Mouse (Mus musculus) midbrain, embryonic 11.5 days (tissue): ENCODE measurements around the gene Ttc29. TPM values are rescaled to one million over a fixed set of nuclear protein-coding genes. Genes with fewer than 3 reads are reported as not detected.

Experiments
- ATAC-seq: fragments of 200-750 bp; cut with Nextera tagmentation; 2 replicates; pipeline ENCODE4 v1.8.0; 2017; ENCODE audit warnings: moderate TSS enrichment, moderate library complexity; ENCODE audit not compliant: low FRiP score
- DNase-seq: peaks from one replicate; pipeline ENCODE4 v3.0.0; 2015; ENCODE audit warnings: low spot score; ENCODE audit errors: missing footprints
- H3K27ac ChIP-seq: fragments of 300-500 bp; sonication (generic); 2 replicates; pipeline ENCODE4 v1.5.1; 2014; ENCODE audit warnings: low read depth, low read length
- H3K27me3 ChIP-seq: fragments of 300-500 bp; sonication (generic); 2 replicates; pipeline ENCODE4 v1.6.1; 2014; ENCODE audit warnings: mild to moderate bottlenecking, low read length, moderate library complexity, mixed read lengths; ENCODE audit not compliant: control insufficient read depth, insufficient read depth
- H3K36me3 ChIP-seq: fragments of 300-500 bp; sonication (generic); 2 replicates; pipeline ENCODE4 v1.6.1; 2014; ENCODE audit warnings: mild to moderate bottlenecking, low read length, moderate library complexity, mixed read lengths; ENCODE audit not compliant: control insufficient read depth, insufficient read depth
- H3K4me1 ChIP-seq: fragments of 300-500 bp; sonication (generic); 2 replicates; pipeline ENCODE4 v1.6.1; 2014; ENCODE audit warnings: low read length; ENCODE audit not compliant: control insufficient read depth, insufficient read depth
- H3K4me2 ChIP-seq: fragments of 300-500 bp; sonication (generic); 2 replicates; pipeline ENCODE4 v1.6.1; 2014; ENCODE audit warnings: mild to moderate bottlenecking, moderate library complexity
- H3K4me3 ChIP-seq: fragments of 300-500 bp; sonication (generic); 2 replicates; pipeline ENCODE4 v1.5.1; 2014; ENCODE audit warnings: low read depth, low read length
- H3K9ac ChIP-seq: fragments of 300-500 bp; sonication (generic); 2 replicates; pipeline ENCODE4 v1.6.1; 2014; ENCODE audit warnings: low read length
- H3K9me3 ChIP-seq: fragments of 300-500 bp; sonication (generic); 2 replicates; pipeline ENCODE4 v1.6.1; 2016; ENCODE audit warnings: low read length; ENCODE audit not compliant: control insufficient read depth
- WGBS: fragments of 180-500 bp; shearing (Covaris S2); extraction: QIAGEN DNeasy Blood & Tissue Kit; methylation state at CpG from one replicate; pipeline ENCODE4 v1.1.7; 2014; 5-methylcytosine and 5-hydroxymethylcytosine counted together
- polyA plus RNA-seq: library from polyadenylated mRNA; unstranded; fragments of >200 nt; fragmentation: Nextera tagmentation; extraction: Ambion mirVana; gene quantifications from 2 replicates; pipeline ENCODE4 v1.2.1, GENCODE M21; 2014

Ttc29 gene
- polyA plus RNA-seq, 1 experiment from 2014 or later: 0.41 TPM

DNA sequence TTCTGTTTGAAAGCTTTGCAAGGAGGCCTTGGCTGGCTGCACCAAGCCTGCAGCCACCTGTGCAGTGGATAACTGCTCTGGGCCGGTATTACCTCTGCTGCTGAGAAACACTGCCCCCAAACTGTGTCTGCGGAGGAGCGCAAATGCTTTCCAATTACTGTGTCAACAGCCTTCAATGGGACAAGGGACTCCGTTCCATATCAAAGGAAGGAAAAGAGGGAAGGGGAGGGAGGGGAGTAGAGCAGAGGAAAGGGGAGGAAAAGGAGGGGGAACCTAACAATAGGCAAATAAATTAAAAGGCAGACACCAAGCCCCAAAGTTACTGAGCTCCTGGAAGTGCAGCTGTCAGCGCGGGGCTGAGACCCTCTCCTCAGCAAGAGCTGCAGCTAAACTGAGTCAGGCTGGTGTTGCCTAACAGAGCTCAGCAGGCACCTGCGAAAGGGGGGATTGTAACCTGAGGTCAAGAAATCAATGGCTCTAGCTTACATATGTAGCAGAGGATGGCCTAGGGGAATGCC is 54.9 kb downstream of the Ttc29 start:
- Histone ChIP-seq H3K4me3 (no peak overlapping the region), H3K27me3 (no peaks in the 10 kb centered on the region)
- 5% methylated on average over 7 of the region's 7 CpGs for WGBS

DNA sequence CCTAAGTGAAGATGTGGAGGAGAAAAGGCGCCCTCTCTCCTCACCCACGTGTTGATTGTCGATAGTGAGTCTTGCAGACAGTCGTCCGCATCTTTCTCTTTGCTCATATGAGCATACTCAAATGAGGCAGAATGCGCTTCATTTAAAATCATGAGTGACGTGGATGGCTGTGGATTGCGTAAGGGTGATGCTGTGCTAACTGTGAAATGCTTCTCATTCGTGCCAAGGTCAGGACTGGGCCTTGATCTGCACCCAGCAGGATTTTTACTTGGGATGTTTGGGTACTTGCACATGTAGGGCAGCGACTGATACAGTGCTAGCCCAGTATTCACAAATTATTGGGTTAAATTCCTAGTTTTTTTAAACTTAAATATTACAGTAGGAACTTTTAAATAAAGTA is 56.2 kb downstream of the Ttc29 start:
- no peak overlapping the region for H3K9ac ChIP-seq
- no peaks in the 10 kb centered on the region for H3K27me3 ChIP-seq
- H3K4me2 ChIP-seq: no peak overlapping the region
- 79% methylated on average over 10 of the region's 10 CpGs for WGBS
- ATAC-seq (no peak), DNase-seq (no peak)
- no peak overlapping the region for H3K27ac ChIP-seq
- H3K9me3 ChIP-seq: no peaks in the 10 kb centered on the region
- H3K4me3 ChIP-seq: no peak overlapping the region
- no peaks in the 10 kb centered on the region for H3K36me3 ChIP-seq
- peaks cover 3% of the 10 kb centered on the region for H3K4me1 ChIP-seq

More for the DNA sequence above, 54.9 kb downstream of the Ttc29 start:
- 0 out of 2 replicates have a peak overlapping the region, but pooled peaks have one; percentile 1 for H3K4me2 ChIP-seq
- peak; percentile 67 for ATAC-seq
- DNase-seq: peak; percentile 87
- peaks cover 3% of the 10 kb centered on the region for H3K4me1 ChIP-seq
- no peaks in the 10 kb centered on the region for H3K36me3 ChIP-seq
- no peak overlapping the region for H3K9ac ChIP-seq
- no peaks in the 10 kb centered on the region for H3K9me3 ChIP-seq
- no peak overlapping the region for H3K27ac ChIP-seq

DNA sequence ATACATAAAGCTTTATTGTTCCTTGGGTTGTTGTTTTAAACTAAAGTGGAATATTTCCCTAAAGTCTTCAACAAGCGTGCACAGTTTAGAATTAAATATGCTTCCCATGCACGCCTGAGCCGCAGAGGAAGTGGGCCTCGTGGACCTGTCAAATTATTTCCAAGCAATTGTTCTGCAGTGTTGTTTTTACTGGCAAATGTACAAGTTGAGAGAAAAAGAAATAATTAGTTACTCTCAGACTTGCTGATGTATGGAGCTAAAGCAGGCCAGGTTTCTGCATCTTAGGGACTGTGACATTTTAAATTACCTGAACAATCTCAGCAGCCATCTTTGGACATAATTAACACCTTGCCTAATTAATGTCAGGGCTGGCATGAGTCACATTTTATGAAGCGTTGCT is 58.3 kb downstream of the Ttc29 start:
- Histone ChIP-seq H3K9me3 (no peaks in the 10 kb centered on the region), H3K27ac (no peak overlapping the region), H3K4me2 (no peak overlapping the region), H3K4me3 (no peak overlapping the region), H3K27me3 (no peaks in the 10 kb centered on the region), H3K36me3 (no peaks in the 10 kb centered on the region), H3K4me1 (peaks cover 3% of the 10 kb centered on the region), H3K9ac (no peak overlapping the region)
- WGBS: 80% methylated on average over 5 of the region's 5 CpGs
- DNase-seq: no peak
- ATAC-seq: no peak

DNA sequence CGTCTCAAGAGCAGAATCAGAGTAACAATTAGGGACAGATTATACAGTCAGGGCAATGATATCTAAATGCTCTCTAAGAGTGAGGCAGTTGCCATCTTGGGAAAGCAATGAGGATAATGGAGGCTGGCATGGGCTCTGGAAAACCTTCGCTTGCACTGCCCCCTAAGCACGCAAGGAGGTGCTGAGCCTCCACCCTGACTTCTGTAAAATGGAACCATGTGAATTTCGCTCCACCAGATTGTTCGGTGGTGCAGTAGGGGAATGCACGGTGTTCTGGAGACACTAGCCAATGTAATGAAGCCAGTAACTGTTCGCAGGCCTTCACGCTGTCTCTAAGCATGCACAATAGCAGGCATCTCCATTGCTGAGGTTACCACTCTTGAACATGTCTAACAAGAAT is 63.0 kb downstream of the Ttc29 start:
- H3K4me2 ChIP-seq: no peak overlapping the region
- 83% methylated on average over 8 of the region's 8 CpGs for WGBS
- no peak overlapping the region for H3K9ac ChIP-seq
- DNase-seq (no peak), ATAC-seq (no peak)
- no peaks in the 10 kb centered on the region for H3K4me1 ChIP-seq
- no peaks in the 10 kb centered on the region for H3K36me3 ChIP-seq
- H3K27ac ChIP-seq: no peak overlapping the region
- no peaks in the 10 kb centered on the region for H3K27me3 ChIP-seq
- no peaks in the 10 kb centered on the region for H3K9me3 ChIP-seq
- no peak overlapping the region for H3K4me3 ChIP-seq

DNA sequence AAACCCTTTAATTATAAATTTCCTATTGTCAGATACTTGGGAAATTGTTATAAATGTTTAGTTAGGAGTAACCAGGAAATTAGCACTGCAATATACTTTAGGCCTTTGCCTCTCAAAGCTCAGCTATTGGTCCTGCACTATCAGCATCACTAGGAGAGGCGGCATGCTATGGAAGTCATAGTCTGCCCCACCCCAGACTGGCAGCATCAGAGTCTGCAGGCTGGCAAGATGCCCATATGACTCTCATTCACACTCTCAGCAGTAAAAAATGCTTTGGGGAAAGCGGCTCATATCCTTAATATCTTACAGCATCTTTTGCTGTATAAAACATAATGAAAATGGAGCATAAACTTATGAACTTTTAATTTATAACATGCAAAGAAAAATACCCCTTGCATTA is 64.3 kb downstream of the Ttc29 start:
- H3K9me3 ChIP-seq: no peaks in the 10 kb centered on the region

DNA sequence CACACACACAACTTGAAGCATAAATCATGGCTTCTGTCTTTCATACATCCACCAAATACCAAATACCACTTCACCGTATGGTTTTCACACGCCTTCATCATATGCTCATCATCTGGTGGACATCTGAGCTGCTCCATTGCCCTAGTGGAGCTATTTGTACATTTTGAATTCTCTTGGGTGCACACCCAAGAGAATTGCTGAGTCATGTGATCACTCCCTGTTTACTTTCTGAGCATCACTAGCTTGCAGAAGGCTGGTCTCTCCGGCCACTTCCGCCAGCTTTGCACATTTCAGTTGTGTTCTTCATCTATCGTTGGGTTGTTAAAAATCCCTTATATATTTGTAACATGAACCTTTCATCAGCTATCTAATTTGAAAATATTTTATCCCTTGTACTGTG is 65.5 kb downstream of the Ttc29 start:
- no peak overlapping the region for H3K4me2 ChIP-seq
- no peak overlapping the region for H3K9ac ChIP-seq
- H3K36me3 ChIP-seq: no peaks in the 10 kb centered on the region
- ATAC-seq (no peak), DNase-seq (no peak)
- H3K4me3 ChIP-seq: no peak overlapping the region
- no peaks in the 10 kb centered on the region for H3K27me3 ChIP-seq
- no peaks in the 10 kb centered on the region for H3K9me3 ChIP-seq
- 96% methylated on average over 5 of the region's 5 CpGs for WGBS
- no peak overlapping the region for H3K27ac ChIP-seq
- no peaks in the 10 kb centered on the region for H3K4me1 ChIP-seq

More for the DNA sequence above, 64.3 kb downstream of the Ttc29 start:
- H3K4me1 ChIP-seq: no peaks in the 10 kb centered on the region
- DNase-seq (no peak), ATAC-seq (no peak)
- H3K4me2 ChIP-seq: no peak overlapping the region
- no peaks in the 10 kb centered on the region for H3K36me3 ChIP-seq
- no peak overlapping the region for H3K9ac ChIP-seq
- WGBS: 89% methylated on average over 2 of the region's 2 CpGs
- H3K27me3 ChIP-seq: no peaks in the 10 kb centered on the region
- H3K4me3 ChIP-seq: no peak overlapping the region
- H3K27ac ChIP-seq: no peak overlapping the region

DNA sequence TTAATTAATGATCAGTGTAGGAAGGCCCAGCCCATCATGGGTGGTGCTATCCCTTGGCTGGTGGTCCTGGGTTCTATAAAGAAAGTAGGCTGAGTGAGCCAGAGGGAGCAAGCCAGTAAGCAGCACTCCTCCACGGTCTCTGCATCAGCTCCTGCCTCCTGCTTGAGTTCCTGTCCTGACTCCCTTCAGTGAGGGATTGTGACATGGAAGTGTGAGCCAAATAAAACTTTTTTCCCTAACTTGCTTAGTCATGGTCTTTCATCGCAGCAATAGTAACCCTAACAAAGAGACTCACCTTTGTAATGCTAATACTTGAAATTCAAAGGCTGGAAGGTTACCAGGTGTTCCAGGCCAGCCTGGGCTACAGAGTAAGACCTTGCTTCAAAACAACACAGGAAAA is 71.7 kb downstream of the Ttc29 start:
- no peak for ATAC-seq
- Histone ChIP-seq H3K27me3 (no peaks in the 10 kb centered on the region), H3K9ac (no peak overlapping the region), H3K4me1 (no peaks in the 10 kb centered on the region), H3K27ac (no peak overlapping the region), H3K9me3 (no peaks in the 10 kb centered on the region), H3K4me2 (no peak overlapping the region), H3K4me3 (no peak overlapping the region), H3K36me3 (no peaks in the 10 kb centered on the region)
- 64% methylated on average over 2 of the region's 2 CpGs for WGBS
- no peak for DNase-seq

DNA sequence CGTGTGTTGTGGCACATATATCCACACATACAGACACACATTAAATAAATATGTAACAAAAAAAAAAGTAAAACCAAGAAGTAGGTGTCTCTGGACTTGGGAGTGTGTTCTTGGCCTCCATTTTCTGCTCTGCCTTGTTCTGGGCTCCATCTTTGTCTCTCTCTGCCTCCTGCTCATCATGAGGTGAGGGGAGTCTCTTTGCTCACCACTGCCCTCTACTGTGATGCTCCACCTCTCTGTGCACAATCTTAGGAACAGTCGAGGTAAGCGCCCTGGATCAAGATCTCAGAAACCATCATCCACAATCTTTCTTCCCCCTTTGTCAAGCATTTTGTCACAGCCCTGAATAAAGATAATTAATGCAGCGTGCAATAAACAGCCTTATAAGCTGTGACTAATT is 72.3 kb downstream of the Ttc29 start:
- 74% methylated on average over 4 of the region's 4 CpGs for WGBS
- no peaks in the 10 kb centered on the region for H3K36me3 ChIP-seq
- no peaks in the 10 kb centered on the region for H3K27me3 ChIP-seq
- H3K4me1 ChIP-seq: no peaks in the 10 kb centered on the region
- H3K4me3 ChIP-seq: no peak overlapping the region
- H3K9me3 ChIP-seq: no peaks in the 10 kb centered on the region
- ATAC-seq (no peak), DNase-seq (no peak)
- no peak overlapping the region for H3K4me2 ChIP-seq
- no peak overlapping the region for H3K9ac ChIP-seq
- no peak overlapping the region for H3K27ac ChIP-seq

DNA sequence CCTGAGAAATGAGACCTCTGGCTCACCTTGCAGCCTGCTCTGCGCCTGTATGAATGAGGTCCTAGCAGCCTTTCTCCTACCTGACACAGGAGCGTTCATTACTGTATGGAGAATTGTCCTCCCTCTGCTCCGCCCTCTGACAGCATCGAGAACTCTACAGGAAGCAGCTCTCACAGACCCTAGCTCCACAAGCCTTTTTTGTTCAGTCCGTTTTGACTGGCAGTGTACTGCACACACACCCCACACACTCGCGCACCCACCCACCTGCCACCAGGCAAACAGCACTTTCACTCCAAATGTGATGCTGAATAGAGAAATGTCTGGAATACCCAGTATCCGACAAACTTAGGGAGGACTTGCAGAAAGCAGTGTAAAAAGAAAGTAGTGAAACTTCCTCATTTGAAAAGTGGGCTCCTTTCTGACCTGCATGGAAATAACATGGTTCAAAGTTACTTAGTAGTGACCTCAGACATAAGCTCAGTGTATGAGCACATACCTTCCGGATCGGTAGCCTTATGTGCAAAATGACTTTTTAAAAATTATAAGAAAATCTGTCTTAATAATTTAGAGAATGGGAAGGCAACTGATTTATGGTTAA is 76.4 kb downstream of the Ttc29 start:
- Histone ChIP-seq H3K36me3 (no peaks in the 10 kb centered on the region), H3K27me3 (no peaks in the 10 kb centered on the region), H3K4me1 (no peaks in the 10 kb centered on the region), H3K9me3 (no peaks in the 10 kb centered on the region), H3K9ac (no peak overlapping the region), H3K4me2 (no peak overlapping the region), H3K4me3 (no peak overlapping the region), H3K27ac (no peak overlapping the region)
- WGBS: 80% methylated on average over 10 of the region's 10 CpGs
- no peak for ATAC-seq
- DNase-seq: peak; percentile 57
